Mouse (Mus musculus) CD4-positive, CD25-positive, alpha-beta regulatory T cell, adult 2 months (primary cell): ENCODE measurements around the gene Slc12a8.
A peak's percentile ranks its signal among the peaks of the same experiment; 100 is the strongest.
"Not testable (repeated sequence)": the region's sequence is repeated elsewhere in the genome, so short reads cannot be mapped to it uniquely, and the experiment has no call there.

Experiments
- DNase-seq: peaks from one replicate; pipeline ENCODE4 v3.0.0-alpha.2; 2012; ENCODE audit warnings: low read depth, low spot score

Gene Slc12a8

GRCm38 (mm10) chr16:33516807-33517565 lies at the start of gene Slc12a8:
TSS of gene Slc12a8 (plus strand) at chr16:33517328.
- no peak for DNase-seq

- DNase-seq, result no peak
Observed at GRCm38 (mm10) chr16:33467451-33467850, 49.7 kb upstream of the Slc12a8 start.

- DNase-seq, result no peak
Observed at GRCm38 (mm10) chr16:33469973-33470372, 47.2 kb upstream of the Slc12a8 start.

- no peak for DNase-seq
Observed at GRCm38 (mm10) chr16:33474381-33474780, 42.7 kb upstream of the Slc12a8 start.

- no peak for DNase-seq
Observed at GRCm38 (mm10) chr16:33479926-33480325, 37.2 kb upstream of the Slc12a8 start.

GRCm38 (mm10) chr16:33481148-33481547 lies 36.0 kb upstream of the Slc12a8 start:
- DNase-seq, result peak; percentile 60

- no peak for DNase-seq
Observed at GRCm38 (mm10) chr16:33482309-33482708, 34.8 kb upstream of the Slc12a8 start.

GRCm38 (mm10) chr16:33487709-33488108 lies 29.4 kb upstream of the Slc12a8 start:
- DNase-seq, result no peak

- DNase-seq, result no peak
Observed at GRCm38 (mm10) chr16:33494374-33494773, 22.8 kb upstream of the Slc12a8 start.

- no peak for DNase-seq
Observed at GRCm38 (mm10) chr16:33508082-33508481, 9.0 kb upstream of the Slc12a8 start.

- not testable (repeated sequence) for DNase-seq
Observed at GRCm38 (mm10) chr16:33509231-33509630, 7.9 kb upstream of the Slc12a8 start.

- DNase-seq, result not testable (repeated sequence)
Observed at GRCm38 (mm10) chr16:33510856-33511255, 6.3 kb upstream of the Slc12a8 start.

GRCm38 (mm10) chr16:33512555-33512954 lies 4.6 kb upstream of the Slc12a8 start:
- no peak for DNase-seq

- DNase-seq, result no peak
Observed at GRCm38 (mm10) chr16:33517627-33518026, 499 bp downstream of the Slc12a8 start.

GRCm38 (mm10) chr16:33518236-33518635 lies 1.1 kb downstream of the Slc12a8 start:
- no peak for DNase-seq

- no peak for DNase-seq
Observed at GRCm38 (mm10) chr16:33519916-33520568, 2.9 kb downstream of the Slc12a8 start.

- no peak for DNase-seq
Observed at GRCm38 (mm10) chr16:33522516-33522915, 5.4 kb downstream of the Slc12a8 start.

- no peak for DNase-seq
Observed at GRCm38 (mm10) chr16:33523571-33523970, 6.4 kb downstream of the Slc12a8 start.

GRCm38 (mm10) chr16:33529502-33530454 lies 12.7 kb downstream of the Slc12a8 start:
- no peak for DNase-seq

- DNase-seq, result no peak
Observed at GRCm38 (mm10) chr16:33531184-33531583, 14.1 kb downstream of the Slc12a8 start.

GRCm38 (mm10) chr16:33536456-33536855 lies 19.3 kb downstream of the Slc12a8 start:
- DNase-seq, result no peak
